Comparison of ENCODE assay signal across 8 mouse cellular contexts in genomic region chr1:58156747-58157146, GRCm38 (mm10). TPM values are rescaled to one million over a fixed set of nuclear protein-coding genes. Genes with fewer than 3 reads are reported as not detected.
A peak's percentile ranks its signal among the peaks of the same experiment; 100 is the strongest.
DNase-seq lines count a peak whose midpoint lies in the region; ATAC-seq and TF ChIP-seq lines count a peak whose summit lies in the region.

No protein-coding gene starts in this region.

- no peak overlapping the region for H3K27ac ChIP-seq in embryonic facial prominence, embryonic 10.5 days (replicated peaks)
- no peak overlapping the region for H3K27ac ChIP-seq in kidney, postnatal 0 days

- H3K4me3 ChIP-seq in embryonic facial prominence, embryonic 10.5 days = no peak overlapping the region
- no peak overlapping the region for H3K4me3 ChIP-seq in kidney, postnatal 0 days (replicated peaks; ENCODE audit: low read depth, low read length)

- peak; percentile 87 for TF ChIP-seq CTCF in kidney, postnatal 0 days (IDR thresholded peaks at IDR 0.05; ENCODE audit: low read depth)

- 57% methylated on average over 5 of the region's 5 CpGs for WGBS in embryonic facial prominence, embryonic 10.5 days
- WGBS in kidney, postnatal 0 days = 43% methylated on average over 5 of the region's 5 CpGs

- ATAC-seq in CD4-positive, CD25-positive, alpha-beta regulatory T cell, adult 4 months = no peak
- ATAC-seq in kidney, postnatal 0 days (replicated peaks; ENCODE audit: low FRiP score, low read depth) = no peak

- no peaks in the 10 kb centered on the region for H3K27me3 ChIP-seq in embryonic facial prominence, embryonic 10.5 days (replicated peaks; ENCODE audit: low read depth, poor library complexity, severe bottlenecking)
- H3K27me3 ChIP-seq in kidney, postnatal 0 days (ENCODE audit: insufficient read depth, low read length) = no peaks in the 10 kb centered on the region

- H3K9me3 ChIP-seq in embryonic facial prominence, embryonic 10.5 days = no peaks in the 10 kb centered on the region
- H3K9me3 ChIP-seq in kidney, postnatal 0 days (replicated peaks; ENCODE audit: low read length) = no peaks in the 10 kb centered on the region

- no peaks in the 10 kb centered on the region for H3K36me3 ChIP-seq in embryonic facial prominence, embryonic 10.5 days (replicated peaks)
- no peaks in the 10 kb centered on the region for H3K36me3 ChIP-seq in kidney, postnatal 0 days (ENCODE audit: insufficient read depth, low read length)

- H3K4me1 ChIP-seq in embryonic facial prominence, embryonic 10.5 days = no peaks in the 10 kb centered on the region
- H3K4me1 ChIP-seq in kidney, postnatal 0 days (replicated peaks; ENCODE audit: insufficient read depth, low read length) = no peaks in the 10 kb centered on the region

- H3K9ac ChIP-seq in kidney, postnatal 0 days (ENCODE audit: low read depth, low read length) = 0 out of 2 replicates have a peak overlapping the region, but pooled peaks have one; percentile 3

- H3K4me2 ChIP-seq in kidney, postnatal 0 days (ENCODE audit: low read length) = peak overlapping the region; percentile 23; the same call in 1 of the 2 replicates

- peak; percentile 68 for DNase-seq in CD4-positive, CD25-positive, alpha-beta regulatory T cell, adult 2 months (ENCODE audit: low read depth, low spot score)
- peak; percentile 56 for DNase-seq in ovary, postnatal 36 days (ENCODE audit: low spot score)
- DNase-seq in ovary, adult 18-20 months (ENCODE audit: low spot score) = no peak
- peak; percentile 60 for DNase-seq in embryonic facial prominence, embryonic 10.5 days (ENCODE audit: low spot score)
- DNase-seq in kidney, postnatal 0 days (ENCODE audit: low spot score) = peak; percentile 79
- DNase-seq in lung, postnatal 25 days (ENCODE audit: low spot score) = peak; percentile 26
- DNase-seq in thymus, adult 18-20 months = peak; percentile 6 to 7

RNA-seq across cellular contexts. Expression of gene Aox3, which starts 43.8 kb away (rescaled TPM):
- not detected for polyA plus RNA-seq in CD4-positive, CD25-positive, alpha-beta regulatory T cell, adult 4 months (2017; shearing (Covaris generic))
- polyA plus RNA-seq in embryonic facial prominence, embryonic 10.5 days (2016; fragmentation: Nextera tagmentation; extraction: Ambion mirVana) = 0.09 TPM in 1 of 2 replicates, not detected in the other
- 3.8 and 4.2 TPM in 2 replicates for polyA plus RNA-seq in kidney, postnatal 0 days (2015; fragmentation: Nextera tagmentation; extraction: Ambion mirVana)

RNA-seq across cellular contexts. Expression of gene Aox4, which starts 53.5 kb away (rescaled TPM):
- polyA plus RNA-seq in CD4-positive, CD25-positive, alpha-beta regulatory T cell, adult 4 months (2017; shearing (Covaris generic)) = under 1 TPM in 1 of 2 experiments, not detected in 1; 0.24 TPM
- polyA plus RNA-seq in embryonic facial prominence, embryonic 10.5 days (2016; fragmentation: Nextera tagmentation; extraction: Ambion mirVana) = 0.12 TPM in 1 of 2 replicates, not detected in the other
- 0.03 TPM in 1 of 2 replicates, not detected in the other for polyA plus RNA-seq in kidney, postnatal 0 days (2015; fragmentation: Nextera tagmentation; extraction: Ambion mirVana)
